Mouse (Mus musculus): ENCODE results near the gene Macrod2. TPM values are rescaled to one million over a fixed set of nuclear protein-coding genes. Genes with fewer than 3 reads are reported as not detected.

Gene Macrod2
- polyA plus RNA-seq, 1 experiment, result 0.95 TPM

DNA sequence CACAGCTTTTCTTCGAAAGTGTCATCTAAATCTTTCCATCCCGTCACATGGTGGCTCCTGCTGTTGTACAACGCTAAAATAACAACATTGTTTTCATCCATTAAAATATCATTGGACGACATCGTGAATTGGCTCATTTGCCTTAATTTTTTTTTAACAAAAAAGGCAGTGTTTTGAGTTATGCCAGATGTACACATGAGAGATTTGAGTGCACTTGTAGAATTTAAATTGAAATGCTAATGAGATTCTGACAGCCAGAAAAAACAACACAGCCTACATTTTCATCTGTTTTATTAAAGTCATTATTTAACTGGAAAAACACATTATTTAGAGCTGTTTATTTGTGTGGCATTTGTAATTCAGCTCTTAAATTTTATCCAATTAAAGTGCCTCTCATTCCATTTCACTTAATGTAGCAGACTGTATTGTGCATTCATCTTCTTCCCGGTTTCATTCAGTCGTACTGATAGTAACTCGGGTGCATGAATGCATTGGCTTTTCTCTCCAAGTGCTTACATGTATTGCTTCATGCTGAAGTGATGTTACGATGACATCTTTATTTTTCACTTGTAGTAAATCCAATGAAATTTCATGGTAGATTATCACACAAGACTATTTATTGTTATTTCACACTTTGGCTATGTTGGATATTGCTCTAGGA is 137.9 kb downstream of the Macrod2 start:
- H3K4me3 ChIP-seq (ENCODE audit: insufficient read depth, poor library complexity, severe bottlenecking), result no peak overlapping the region
- H3K79me3 ChIP-seq (ENCODE audit: low read depth), result no peaks in the 10 kb centered on the region
- H3K79me2 ChIP-seq (ENCODE audit: control insufficient read depth, insufficient read depth), result no peaks in the 10 kb centered on the region
- H3K27me3 ChIP-seq (ENCODE audit: control insufficient read depth, insufficient read depth, insufficient read length), result no peaks in the 10 kb centered on the region
- no peak overlapping the region for H3ac ChIP-seq (ENCODE audit: control insufficient read depth, insufficient read length, low read depth)
- H3K36me3 ChIP-seq (ENCODE audit: control insufficient read depth, insufficient read depth), result no peaks in the 10 kb centered on the region
- no peak for TF ChIP-seq USF1 (IDR thresholded peaks at IDR 0.05; ENCODE audit: low read depth)
- TF ChIP-seq MYOD1 (IDR thresholded peaks at IDR 0.05; ENCODE audit: control insufficient read depth, insufficient read length, low read depth), result no peak
- TF ChIP-seq MYOG (IDR thresholded peaks at IDR 0.05; ENCODE audit: control insufficient read depth, extremely low read depth, insufficient read length), result no peak
- TF ChIP-seq CTCF (IDR thresholded peaks at IDR 0.05; ENCODE audit: control insufficient read depth, insufficient read depth, insufficient read length), result no peak
- TF ChIP-seq MAX (IDR thresholded peaks at IDR 0.05), result no peak
- TF ChIP-seq CEBPB (IDR thresholded peaks at IDR 0.05; ENCODE audit: low read depth), result no peak
- TF ChIP-seq FOSL1 (IDR thresholded peaks at IDR 0.05; ENCODE audit: insufficient read depth, low read length, poor library complexity, severe bottlenecking), result no peak

DNA sequence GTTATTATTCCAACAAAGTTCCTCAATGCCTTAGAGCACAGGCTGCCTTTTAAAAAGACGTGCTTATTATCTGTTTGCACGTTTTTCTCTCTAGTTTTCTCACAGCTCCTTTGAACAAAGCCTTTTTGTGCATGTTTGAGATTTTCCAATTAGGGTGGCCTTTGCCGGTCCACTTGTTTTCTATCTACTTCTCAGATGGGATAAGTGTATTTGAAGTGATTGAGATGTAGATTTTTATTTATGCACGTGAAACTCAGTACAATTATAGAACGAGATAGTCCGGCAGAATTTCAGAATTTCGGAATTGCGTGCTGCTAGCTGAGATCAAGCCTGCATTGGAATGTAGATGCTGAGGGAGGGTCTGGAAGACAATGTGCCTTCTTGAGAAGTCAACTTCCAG is 138.5 kb downstream of the Macrod2 start:
- Histone ChIP-seq H3K79me3 (ENCODE audit: low read depth) (no peaks in the 10 kb centered on the region), H3K36me3 (ENCODE audit: control insufficient read depth, insufficient read depth) (no peaks in the 10 kb centered on the region), H3K79me2 (ENCODE audit: control insufficient read depth, insufficient read depth) (no peaks in the 10 kb centered on the region), H3K4me3 (ENCODE audit: insufficient read depth, poor library complexity, severe bottlenecking) (no peak overlapping the region), H3ac (ENCODE audit: control insufficient read depth, insufficient read length, low read depth) (no peak overlapping the region), H3K27me3 (ENCODE audit: control insufficient read depth, insufficient read depth, insufficient read length) (no peaks in the 10 kb centered on the region)
- TF ChIP-seq CEBPB (IDR thresholded peaks at IDR 0.05; ENCODE audit: low read depth), result no peak
- no peak for TF ChIP-seq MYOG (IDR thresholded peaks at IDR 0.05; ENCODE audit: control insufficient read depth, extremely low read depth, insufficient read length)
- no peak for TF ChIP-seq MAX (IDR thresholded peaks at IDR 0.05)
- TF ChIP-seq CTCF (IDR thresholded peaks at IDR 0.05; ENCODE audit: control insufficient read depth, insufficient read depth, insufficient read length), result no peak
- no peak for TF ChIP-seq FOSL1 (IDR thresholded peaks at IDR 0.05; ENCODE audit: insufficient read depth, low read length, poor library complexity, severe bottlenecking)
- TF ChIP-seq MYOD1 (IDR thresholded peaks at IDR 0.05; ENCODE audit: control insufficient read depth, insufficient read length, low read depth), result no peak
- TF ChIP-seq USF1 (IDR thresholded peaks at IDR 0.05; ENCODE audit: low read depth), result no peak

DNA sequence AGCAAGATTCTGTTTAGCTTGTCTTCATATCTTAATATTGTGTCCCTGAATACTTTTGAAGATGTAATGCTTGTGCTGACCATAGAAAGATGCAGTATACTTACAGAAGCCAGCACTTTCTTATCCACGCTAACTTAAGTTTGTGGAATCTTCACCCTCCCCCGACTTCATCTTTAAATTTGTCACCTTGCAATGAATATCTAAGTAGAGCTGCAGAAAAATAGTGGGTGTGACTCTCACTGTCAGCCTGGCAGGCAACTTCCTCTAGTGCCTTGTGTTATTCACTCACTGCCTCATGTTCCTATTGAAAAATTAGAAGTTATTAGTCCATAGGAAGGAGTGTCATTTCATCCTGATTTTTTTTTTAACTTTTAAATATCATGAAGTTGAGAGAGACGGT is 139.5 kb downstream of the Macrod2 start:
- no peaks in the 10 kb centered on the region for H3K27me3 ChIP-seq (ENCODE audit: control insufficient read depth, insufficient read depth, insufficient read length)
- no peak overlapping the region for H3K4me3 ChIP-seq (ENCODE audit: insufficient read depth, poor library complexity, severe bottlenecking)
- H3K79me3 ChIP-seq (ENCODE audit: low read depth), result no peaks in the 10 kb centered on the region
- H3K36me3 ChIP-seq (ENCODE audit: control insufficient read depth, insufficient read depth), result no peaks in the 10 kb centered on the region
- H3ac ChIP-seq (ENCODE audit: control insufficient read depth, insufficient read length, low read depth), result no peak overlapping the region
- H3K79me2 ChIP-seq (ENCODE audit: control insufficient read depth, insufficient read depth), result no peaks in the 10 kb centered on the region
- TF ChIP-seq USF1 (IDR thresholded peaks at IDR 0.05; ENCODE audit: low read depth) (no peak), MYOG (IDR thresholded peaks at IDR 0.05; ENCODE audit: control insufficient read depth, extremely low read depth, insufficient read length) (no peak), MYOD1 (IDR thresholded peaks at IDR 0.05; ENCODE audit: control insufficient read depth, insufficient read length, low read depth) (no peak), CTCF (IDR thresholded peaks at IDR 0.05; ENCODE audit: control insufficient read depth, insufficient read depth, insufficient read length) (no peak), MAX (IDR thresholded peaks at IDR 0.05) (no peak), FOSL1 (IDR thresholded peaks at IDR 0.05; ENCODE audit: insufficient read depth, low read length, poor library complexity, severe bottlenecking) (no peak), CEBPB (IDR thresholded peaks at IDR 0.05; ENCODE audit: low read depth) (no peak)

DNA sequence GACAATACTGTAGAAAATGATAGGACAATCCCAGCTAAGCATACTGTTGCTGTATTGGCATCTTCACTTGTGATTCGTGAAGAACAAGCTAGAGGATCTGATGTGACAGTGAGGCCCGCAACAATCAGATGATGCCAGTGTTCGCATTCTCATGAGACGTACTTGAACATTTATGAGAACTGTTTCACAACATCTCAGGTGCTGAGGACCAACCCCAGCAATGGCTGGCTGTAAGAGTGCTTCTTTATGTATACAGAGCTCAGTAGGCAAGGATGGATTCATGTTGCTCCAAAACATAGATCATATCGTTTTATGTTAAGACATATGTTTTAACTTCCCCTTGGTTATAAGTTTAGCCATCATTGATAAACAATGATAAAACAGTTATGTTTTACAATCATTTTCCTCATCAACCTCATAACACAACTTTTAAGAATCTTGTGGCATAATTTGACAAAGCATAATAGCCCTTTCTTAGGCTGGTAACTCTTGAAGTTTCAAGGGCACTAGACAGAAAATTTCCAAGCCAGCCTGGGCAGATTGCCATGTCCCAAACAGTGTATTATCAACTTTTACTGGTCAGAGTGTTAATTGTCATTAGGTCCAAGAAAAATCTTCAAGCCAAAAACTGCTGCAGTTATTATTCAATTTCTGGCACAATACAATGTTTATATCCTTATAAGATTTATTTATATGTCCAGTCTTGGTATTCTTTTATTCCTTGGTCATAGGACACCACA is 140.9 kb downstream of the Macrod2 start:
- Histone ChIP-seq H3K36me3 (ENCODE audit: control insufficient read depth, insufficient read depth) (no peaks in the 10 kb centered on the region), H3ac (ENCODE audit: control insufficient read depth, insufficient read length, low read depth) (no peak overlapping the region), H3K27me3 (ENCODE audit: control insufficient read depth, insufficient read depth, insufficient read length) (no peaks in the 10 kb centered on the region), H3K79me2 (ENCODE audit: control insufficient read depth, insufficient read depth) (no peaks in the 10 kb centered on the region), H3K4me3 (ENCODE audit: insufficient read depth, poor library complexity, severe bottlenecking) (no peak overlapping the region), H3K79me3 (ENCODE audit: low read depth) (no peaks in the 10 kb centered on the region)
- TF ChIP-seq MAX (IDR thresholded peaks at IDR 0.05) (no peak), CTCF (IDR thresholded peaks at IDR 0.05; ENCODE audit: control insufficient read depth, insufficient read depth, insufficient read length) (no peak), MYOG (IDR thresholded peaks at IDR 0.05; ENCODE audit: control insufficient read depth, extremely low read depth, insufficient read length) (no peak), CEBPB (IDR thresholded peaks at IDR 0.05; ENCODE audit: low read depth) (no peak), USF1 (IDR thresholded peaks at IDR 0.05; ENCODE audit: low read depth) (no peak), FOSL1 (IDR thresholded peaks at IDR 0.05; ENCODE audit: insufficient read depth, low read length, poor library complexity, severe bottlenecking) (no peak), MYOD1 (IDR thresholded peaks at IDR 0.05; ENCODE audit: control insufficient read depth, insufficient read length, low read depth) (no peak)

DNA sequence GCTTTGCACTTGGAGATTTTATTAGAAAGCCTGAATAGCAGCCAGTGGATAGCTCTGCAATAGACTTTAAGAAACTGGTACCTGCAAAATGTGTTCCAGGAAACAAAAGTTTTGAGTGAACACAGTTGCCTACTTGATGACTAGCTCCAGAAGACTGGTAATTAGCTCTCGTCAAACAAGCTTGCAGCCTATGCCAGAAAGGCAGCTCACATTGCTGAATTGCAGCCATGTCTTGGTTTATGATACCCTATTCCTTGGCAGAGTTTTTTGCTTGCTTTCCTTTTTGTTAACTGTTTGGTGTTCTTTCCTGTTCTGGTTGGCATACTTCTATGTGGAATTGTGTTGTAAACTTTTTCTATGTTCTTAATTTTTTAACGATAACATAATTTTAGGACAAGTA is 154.2 kb downstream of the Macrod2 start:
- TF ChIP-seq MAX (IDR thresholded peaks at IDR 0.05) (no peak), FOSL1 (IDR thresholded peaks at IDR 0.05; ENCODE audit: insufficient read depth, low read length, poor library complexity, severe bottlenecking) (no peak), MYOG (IDR thresholded peaks at IDR 0.05; ENCODE audit: control insufficient read depth, extremely low read depth, insufficient read length) (no peak), CEBPB (IDR thresholded peaks at IDR 0.05; ENCODE audit: low read depth) (no peak), USF1 (IDR thresholded peaks at IDR 0.05; ENCODE audit: low read depth) (no peak), MYOD1 (IDR thresholded peaks at IDR 0.05; ENCODE audit: control insufficient read depth, insufficient read length, low read depth) (no peak), CTCF (IDR thresholded peaks at IDR 0.05; ENCODE audit: control insufficient read depth, insufficient read depth, insufficient read length) (no peak)
- Histone ChIP-seq H3K79me2 (ENCODE audit: control insufficient read depth, insufficient read depth) (no peaks in the 10 kb centered on the region), H3K27me3 (ENCODE audit: control insufficient read depth, insufficient read depth, insufficient read length) (no peaks in the 10 kb centered on the region), H3K79me3 (ENCODE audit: low read depth) (no peaks in the 10 kb centered on the region), H3K36me3 (ENCODE audit: control insufficient read depth, insufficient read depth) (no peaks in the 10 kb centered on the region), H3ac (ENCODE audit: control insufficient read depth, insufficient read length, low read depth) (no peak overlapping the region), H3K4me3 (ENCODE audit: insufficient read depth, poor library complexity, severe bottlenecking) (no peak overlapping the region)

Measured in C2C12 (cell line).